Mouse (Mus musculus) liver, embryonic 14 days (tissue): ENCODE data around the gene Try4. TPM values are rescaled to one million over a fixed set of nuclear protein-coding genes. Genes with fewer than 3 reads are reported as not detected.

ENCODE experiments used
- polyA plus RNA-seq: library from polyadenylated mRNA; depleted of rRNA; stranded (reverse); fragments of >200 nt; gene quantifications from 2 replicates; pipeline ENCODE4 v1.2.3, GENCODE M21; 2012; rRNA removed

Try4 gene
- polyA plus RNA-seq, result not detected in 2 replicates

DNA sequence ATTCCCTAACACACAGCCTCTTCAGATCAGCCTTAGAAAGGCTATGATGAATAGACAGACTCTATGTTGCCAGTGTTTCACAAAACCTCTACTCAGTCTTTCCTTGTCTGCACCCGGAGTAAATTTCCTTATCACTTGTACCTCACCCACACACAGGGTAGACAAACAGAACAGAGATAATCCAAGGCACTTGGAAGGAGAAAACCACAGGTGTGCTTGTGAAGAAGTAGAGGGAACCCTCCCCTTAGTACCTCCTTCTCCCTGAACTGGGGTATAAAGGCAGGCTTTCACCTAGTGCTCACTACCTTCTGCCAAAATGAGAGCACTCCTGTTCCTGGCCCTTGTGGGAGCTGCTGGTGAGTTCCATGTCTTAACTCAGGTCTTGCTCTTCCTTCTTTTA, at the start of gene Try4:
Gene Try4 (plus strand): TSS at position 301 of the 400 bp plus-strand sequence.

GRCm38 (mm10) chr6:41316741-41317140, 14.7 kb downstream of the Try4 start, which contains the start of gene Try5:
TSS of gene Try5 (minus strand) at chr6:41316841.

GRCm38 (mm10) chr6:41353932-41354331, 51.9 kb downstream of the Try4 start, which contains the start of gene Try10:
TSS of gene Try10 (plus strand) at chr6:41354105.

Other genes with a start within 250 kb of the Try4 start
- gene Try5, start 14.6 kb downstream of the Try4 start, polyA plus RNA-seq, result not detected in 2 replicates
- gene Try10, start 51.8 kb downstream of the Try4 start, polyA plus RNA-seq, result not detected in 2 replicates
- not detected in 2 replicates for gene Prss3, start 75.4 kb downstream of the Try4 start, polyA plus RNA-seq
- gene Gm5771, start 90.1 kb downstream of the Try4 start, polyA plus RNA-seq, result not detected in 2 replicates
- not detected in 2 replicates for gene Gm10334, start 143.9 kb downstream of the Try4 start, polyA plus RNA-seq
- not detected in 2 replicates for gene Prss1, start 156.7 kb downstream of the Try4 start, polyA plus RNA-seq
- 0.07 TPM in 1 of 2 replicates, not detected in the other for gene Prss2, start 219.5 kb downstream of the Try4 start, polyA plus RNA-seq